Mouse (Mus musculus) forebrain, embryonic 11.5 days (tissue): ENCODE results near the gene Polr3h. TPM values are rescaled to one million over a fixed set of nuclear protein-coding genes. Genes with fewer than 3 reads are reported as not detected.

ENCODE experiments used
- ATAC-seq: fragments of 200-750 bp; cut with Nextera tagmentation; replicated peaks from 2 replicates; pipeline ENCODE4 v1.8.0; 2017; ENCODE audit warnings: moderate TSS enrichment; ENCODE audit not compliant: low FRiP score
- DNase-seq: peaks from one replicate; pipeline ENCODE4 v3.0.0-alpha.2; 2017; ENCODE audit warnings: low spot score
- H3K27ac ChIP-seq: fragments of 300-500 bp; sonication (generic); 2 replicates; pipeline ENCODE4 v1.5.1; 2014; ENCODE audit warnings: low read depth, low read length
- H3K27me3 ChIP-seq: fragments of 300-500 bp; sonication (generic); 2 replicates; pipeline ENCODE4 v1.6.1; 2014; ENCODE audit warnings: mild to moderate bottlenecking, low read length, mixed read lengths; ENCODE audit not compliant: control insufficient read depth, insufficient read depth
- H3K36me3 ChIP-seq: fragments of 300-500 bp; sonication (generic); 2 replicates; pipeline ENCODE4 v1.6.1; 2014; ENCODE audit warnings: mild to moderate bottlenecking, low read length, moderate library complexity, mixed read lengths; ENCODE audit not compliant: control insufficient read depth, insufficient read depth
- H3K4me1 ChIP-seq: fragments of 300-500 bp; sonication (generic); replicated peaks from 2 replicates; pipeline ENCODE4 v1.6.1; 2014; ENCODE audit warnings: low read length, mixed read lengths; ENCODE audit not compliant: control insufficient read depth, insufficient read depth
- H3K4me2 ChIP-seq: fragments of 300-500 bp; sonication (generic); 2 replicates; pipeline ENCODE4 v1.6.1; 2014; ENCODE audit warnings: low read depth, mild to moderate bottlenecking, low read length, moderate library complexity, mixed read lengths; ENCODE audit not compliant: severe bottlenecking
- H3K4me3 ChIP-seq: fragments of 300-500 bp; sonication (generic); 2 replicates; pipeline ENCODE4 v1.5.1; 2014; ENCODE audit warnings: low read depth, low read length
- H3K9ac ChIP-seq: fragments of 300-500 bp; sonication (generic); 2 replicates; pipeline ENCODE4 v1.6.1; 2014; ENCODE audit warnings: low read length
- H3K9me3 ChIP-seq: fragments of 300-500 bp; sonication (generic); 2 replicates; pipeline ENCODE4 v1.6.1; 2016; ENCODE audit warnings: low read length, mixed read lengths; ENCODE audit not compliant: control insufficient read depth
- WGBS: fragments of 180-500 bp; shearing (Covaris S2); extraction: QIAGEN DNeasy Blood & Tissue Kit; methylation state at CpG from one replicate; pipeline ENCODE4 v1.1.7; 2014; 5-methylcytosine and 5-hydroxymethylcytosine counted together
- polyA plus RNA-seq: library from polyadenylated mRNA; unstranded; fragments of >200 nt; fragmentation: Nextera tagmentation; extraction: Ambion mirVana; gene quantifications from 2 replicates; pipeline ENCODE4 v1.2.1, GENCODE M21; 2014

The Polr3h gene
- polyA plus RNA-seq, 1 experiment from 2014 or later, result 65.1 TPM

DNA sequence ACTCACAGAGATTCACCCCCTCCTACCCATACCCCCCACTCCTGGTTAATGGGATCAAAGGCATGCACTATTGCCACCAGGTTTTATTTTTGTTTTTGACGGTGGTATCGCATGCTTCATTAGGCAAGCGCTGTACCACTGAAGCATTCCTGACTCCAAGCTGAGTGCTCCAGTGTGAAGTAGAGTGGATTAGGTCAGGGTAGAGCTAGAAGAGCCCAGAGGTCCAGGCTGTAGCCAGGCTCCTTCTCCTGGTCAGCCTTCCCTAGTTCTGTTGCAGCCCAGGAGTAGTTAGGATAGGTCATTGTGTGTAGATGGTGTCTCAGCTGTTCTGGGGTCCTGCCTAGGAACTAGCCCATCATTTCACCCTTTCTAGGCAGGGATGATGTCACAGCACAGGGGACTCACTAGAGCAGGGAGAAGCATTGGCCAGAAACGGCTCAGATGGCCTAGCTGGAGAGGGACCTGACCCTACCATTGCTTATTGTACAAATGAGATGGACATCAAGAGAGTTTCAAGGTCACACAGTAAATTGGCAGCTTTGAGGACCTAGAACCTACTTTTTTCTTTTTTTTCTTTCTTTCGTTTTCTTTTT, 80.9 kb downstream of the Polr3h start:
- H3K27ac ChIP-seq, result no peak overlapping the region
- H3K9me3 ChIP-seq, result no peaks in the 10 kb centered on the region
- no peaks in the 10 kb centered on the region for H3K27me3 ChIP-seq
- H3K4me1 ChIP-seq, result no peaks in the 10 kb centered on the region
- H3K4me3 ChIP-seq, result no peak overlapping the region
- ATAC-seq, result no peak
- H3K36me3 ChIP-seq, result no peaks in the 10 kb centered on the region; the same call in 1 of the 2 replicates
- 64% methylated on average over 5 of the region's 5 CpGs for WGBS
- no peak overlapping the region for H3K4me2 ChIP-seq
- H3K9ac ChIP-seq, result no peak overlapping the region
- DNase-seq, result no peak

DNA sequence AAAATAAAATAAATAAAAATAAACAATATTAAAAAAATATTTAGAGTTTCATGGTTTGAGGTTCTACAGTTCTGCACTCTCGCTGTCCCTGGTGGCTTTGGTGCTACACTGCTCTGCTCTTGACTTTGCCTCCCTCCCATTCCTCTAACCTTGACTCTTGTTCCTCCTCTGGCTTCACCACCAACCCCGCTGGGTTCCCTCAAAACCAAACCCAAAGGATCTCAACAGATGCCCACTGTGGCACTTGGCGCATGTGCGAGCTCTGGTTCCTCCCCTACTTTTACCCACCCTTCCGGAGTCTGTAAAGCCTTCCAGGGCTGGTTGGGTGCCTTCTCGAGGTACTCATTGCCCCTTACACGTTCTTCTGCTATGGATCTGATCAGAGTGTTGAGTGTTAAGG, 83.8 kb downstream of the Polr3h start:
- Histone ChIP-seq H3K4me1 (no peaks in the 10 kb centered on the region), H3K9me3 (no peaks in the 10 kb centered on the region), H3K27ac (no peak overlapping the region), H3K9ac (no peak overlapping the region), H3K36me3 (no peaks in the 10 kb centered on the region), H3K27me3 (no peaks in the 10 kb centered on the region), H3K4me2 (no peak overlapping the region), H3K4me3 (no peak overlapping the region)
- DNase-seq (no peak), ATAC-seq (no peak)
- 91% methylated on average over 7 of the region's 7 CpGs for whole genome bisulfite sequencing

DNA sequence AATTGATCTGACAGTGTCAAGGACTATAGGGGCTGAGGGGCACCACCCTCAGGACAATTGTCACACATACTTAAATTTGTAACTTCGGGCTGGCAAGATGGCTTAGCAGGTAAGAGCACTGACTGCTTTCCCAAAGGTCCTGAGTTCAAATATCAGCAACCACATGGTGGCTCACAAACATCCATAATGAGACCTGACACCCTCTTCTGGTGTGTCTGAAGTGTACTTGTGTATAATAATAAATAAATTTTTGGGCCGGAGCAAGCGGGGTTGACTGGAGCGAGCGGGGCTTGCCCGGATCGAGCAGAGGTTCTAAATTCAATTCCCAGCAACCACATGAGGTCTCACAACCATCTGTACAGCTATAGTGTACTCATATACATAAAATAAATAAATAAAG, 85.7 kb downstream of the Polr3h start:
- Histone ChIP-seq H3K27ac (no peak overlapping the region), H3K4me3 (no peak overlapping the region), H3K27me3 (no peaks in the 10 kb centered on the region; the same call in 1 of the 2 replicates), H3K4me1 (0 out of 2 replicates have a peak, but pooled peaks cover 2% of the 10 kb centered on the region), H3K4me2 (no peak overlapping the region), H3K36me3 (no peaks in the 10 kb centered on the region), H3K9me3 (no peaks in the 10 kb centered on the region), H3K9ac (no peak overlapping the region)
- no peak for DNase-seq
- ATAC-seq, result no peak
- 93% methylated on average over 7 of the region's 7 CpGs for WGBS

DNA sequence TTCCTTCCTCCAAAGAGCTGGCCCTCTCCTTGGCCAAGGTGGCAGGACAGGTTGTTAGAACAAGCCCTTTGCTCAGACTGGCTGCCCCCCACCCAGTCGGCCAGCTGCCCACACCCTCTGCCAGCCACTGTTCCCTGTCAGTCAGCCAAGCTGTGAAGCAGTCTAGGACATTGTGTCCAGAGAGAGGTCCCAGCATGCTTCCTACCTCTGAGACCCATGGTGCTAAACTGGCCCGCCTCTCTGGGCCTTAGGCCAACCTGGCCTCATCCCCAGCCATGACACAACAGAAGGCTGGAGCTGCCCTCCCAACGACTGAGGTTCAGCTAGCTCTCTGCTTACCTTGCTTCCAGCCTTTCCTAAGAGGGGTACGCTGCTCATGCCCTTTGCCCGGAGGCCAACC, 86.4 kb downstream of the Polr3h start:
- no peaks in the 10 kb centered on the region for H3K36me3 ChIP-seq
- H3K27ac ChIP-seq, result no peak overlapping the region
- no peaks in the 10 kb centered on the region for H3K9me3 ChIP-seq
- no peak overlapping the region for H3K9ac ChIP-seq
- 0 out of 2 replicates have a peak, but pooled peaks cover 2% of the 10 kb centered on the region for H3K4me1 ChIP-seq
- no peaks in the 10 kb centered on the region; the same call in 1 of the 2 replicates for H3K27me3 ChIP-seq
- no peak overlapping the region for H3K4me2 ChIP-seq
- ATAC-seq, result no peak
- DNase-seq, result no peak
- no peak overlapping the region for H3K4me3 ChIP-seq
- 77% methylated on average over 5 of the region's 5 CpGs for WGBS

DNA sequence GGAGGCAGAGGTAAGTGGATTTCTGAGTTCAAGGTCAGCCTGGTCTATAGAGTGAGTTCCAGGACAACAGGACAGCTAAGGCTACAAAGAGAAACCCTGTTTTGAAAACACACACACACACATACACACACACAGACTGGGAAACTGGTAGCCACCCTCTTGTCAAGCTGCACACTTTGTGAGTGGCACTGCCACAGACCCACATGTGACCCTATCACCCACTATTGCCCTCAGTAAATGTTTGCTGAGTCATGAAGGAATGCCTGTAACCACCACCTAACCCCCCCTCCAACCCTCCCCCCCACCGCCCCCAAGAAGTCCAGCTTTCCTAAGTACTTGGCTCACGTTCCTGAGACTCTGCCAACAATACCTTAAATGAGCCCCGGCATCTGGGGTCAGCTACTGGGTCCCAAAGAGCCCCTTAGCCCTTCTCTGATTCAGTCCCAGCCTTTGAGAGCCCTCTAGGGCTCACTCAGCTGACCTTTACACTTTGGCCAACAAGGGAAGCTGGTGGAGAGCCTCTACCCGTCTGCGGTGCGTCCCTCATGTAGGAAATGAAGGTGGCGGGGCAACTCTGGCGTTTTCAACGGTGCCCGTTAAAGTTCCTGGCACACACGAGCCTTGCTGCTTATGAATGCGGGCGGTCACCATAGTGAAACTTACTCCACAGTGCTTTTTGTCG, 87.3 kb downstream of the Polr3h start:
- 0 out of 2 replicates have a peak, but pooled peaks cover 2% of the 10 kb centered on the region for H3K4me1 ChIP-seq

More for the DNA sequence above, 87.3 kb downstream of the Polr3h start:
- Histone ChIP-seq H3K27ac (no peak overlapping the region), H3K27me3 (no peaks in the 10 kb centered on the region; the same call in 1 of the 2 replicates), H3K9me3 (no peaks in the 10 kb centered on the region), H3K36me3 (no peaks in the 10 kb centered on the region), H3K4me2 (no peak overlapping the region), H3K4me3 (no peak overlapping the region), H3K9ac (no peak overlapping the region)
- 69% methylated on average over 14 of the region's 14 CpGs for WGBS
- ATAC-seq (no peak), DNase-seq (no peak)

Other genes with a start within 250 kb of the Polr3h start
- 3.3 and 4.0 TPM in 2 replicates for gene Chadl, start 229.0 kb downstream of the Polr3h start, polyA plus RNA-seq
- gene Zc3h7b, start 181.2 kb downstream of the Polr3h start, polyA plus RNA-seq, result 50.1 and 57.6 TPM in 2 replicates
- gene Rangap1, start 180.7 kb downstream of the Polr3h start, polyA plus RNA-seq, result 172 and 188 TPM in 2 replicates
- 16.8 and 17.4 TPM in 2 replicates for gene Tef, start 123.8 kb downstream of the Polr3h start, polyA plus RNA-seq
- gene Tob2, start 67.4 kb downstream of the Polr3h start, polyA plus RNA-seq, result 22.1 and 23.6 TPM in 2 replicates
- 186 and 216 TPM in 2 replicates for gene Phf5a, start 54.3 kb downstream of the Polr3h start, polyA plus RNA-seq
- 169 and 171 TPM in 2 replicates for gene Aco2, start 53.9 kb downstream of the Polr3h start, polyA plus RNA-seq
- gene Csdc2, start 10.5 kb upstream of the Polr3h start, polyA plus RNA-seq, result 16.6 and 20.1 TPM in 2 replicates
- gene Pmm1, start 34.7 kb upstream of the Polr3h start, polyA plus RNA-seq, result 35.1 and 36.9 TPM in 2 replicates
- gene 1700029P11Rik, start 54.3 kb upstream of the Polr3h start, polyA plus RNA-seq, result not detected in 2 replicates
- gene Xrcc6, start 61.6 kb upstream of the Polr3h start, polyA plus RNA-seq, result 72.9 and 80.6 TPM in 2 replicates
- 40.3 and 45.1 TPM in 2 replicates for gene Desi1, start 107.6 kb upstream of the Polr3h start, polyA plus RNA-seq
- 289 and 308 TPM in 2 replicates for gene Snu13, start 121.4 kb upstream of the Polr3h start, polyA plus RNA-seq
- gene 4930407I10Rik, start 132.9 kb upstream of the Polr3h start, polyA plus RNA-seq, result not detected in 2 replicates
- not detected in 2 replicates for gene Mei1, start 143.8 kb upstream of the Polr3h start, polyA plus RNA-seq
- gene Ccdc134, start 201.7 kb upstream of the Polr3h start, polyA plus RNA-seq, result 23.6 and 25.5 TPM in 2 replicates
- 209 and 216 TPM in 2 replicates for gene Srebf2, start 220.9 kb upstream of the Polr3h start, polyA plus RNA-seq